Mouse (Mus musculus) frontal cortex, adult (tissue): ENCODE measurements around the gene Nr1i2.
"Not testable (repeated sequence)": the region's sequence is repeated elsewhere in the genome, so short reads cannot be mapped to it uniquely, and the experiment has no call there.

Experiments
- ATAC-seq: cut with Nextera tagmentation; 2 replicates; pipeline ENCODE4 v1.9.2; 2017; ENCODE audit warnings: mild to moderate bottlenecking, moderate library complexity, mixed read lengths; ENCODE audit not compliant: low TSS enrichment

Nr1i2 gene

GRCm38 (mm10) chr16:38287357-38287756, 7.3 kb downstream of the Nr1i2 start:
- no peak for ATAC-seq

GRCm38 (mm10) chr16:38286541-38286940, 8.1 kb downstream of the Nr1i2 start:
- ATAC-seq, result no peak

GRCm38 (mm10) chr16:38285801-38286200, 8.8 kb downstream of the Nr1i2 start:
- no peak for ATAC-seq

GRCm38 (mm10) chr16:38283300-38283699, 11.3 kb downstream of the Nr1i2 start:
- no peak for ATAC-seq

- ATAC-seq, result no peak
Observed at GRCm38 (mm10) chr16:38282559-38283160, 12.0 kb downstream of the Nr1i2 start.

- ATAC-seq, result no peak
Observed at GRCm38 (mm10) chr16:38280951-38281350, 13.7 kb downstream of the Nr1i2 start.

- no peak for ATAC-seq
Observed at GRCm38 (mm10) chr16:38279794-38280193, 14.8 kb downstream of the Nr1i2 start.

GRCm38 (mm10) chr16:38274737-38275136, 19.9 kb downstream of the Nr1i2 start:
- no peak for ATAC-seq

- ATAC-seq, result no peak
Observed at GRCm38 (mm10) chr16:38272483-38272882, 22.1 kb downstream of the Nr1i2 start.

GRCm38 (mm10) chr16:38271601-38272000, 23.0 kb downstream of the Nr1i2 start:
- ATAC-seq, result no peak

- no peak for ATAC-seq
Observed at GRCm38 (mm10) chr16:38255927-38256326, 38.7 kb downstream of the Nr1i2 start.

GRCm38 (mm10) chr16:38255107-38255506, 39.5 kb downstream of the Nr1i2 start:
- ATAC-seq, result no peak

GRCm38 (mm10) chr16:38254001-38254400, 40.6 kb downstream of the Nr1i2 start:
- ATAC-seq, result no peak

- ATAC-seq, result no peak
Observed at GRCm38 (mm10) chr16:38250467-38250866, 44.2 kb downstream of the Nr1i2 start.

- 0 out of 2 replicates have a peak, but pooled peaks have one; percentile 6 for ATAC-seq
Observed at GRCm38 (mm10) chr16:38248331-38248961, 46.2 kb downstream of the Nr1i2 start.

- ATAC-seq, result no peak
Observed at GRCm38 (mm10) chr16:38245849-38246585, 48.6 kb downstream of the Nr1i2 start.

GRCm38 (mm10) chr16:38245379-38245778, 49.2 kb downstream of the Nr1i2 start:
- no peak for ATAC-seq

- ATAC-seq, result no peak
Observed at GRCm38 (mm10) chr16:38244111-38244510, 50.5 kb downstream of the Nr1i2 start.

- ATAC-seq, result 0 out of 2 replicates have a peak, but pooled peaks have one; percentile 16
Observed at GRCm38 (mm10) chr16:38240167-38240566, 54.5 kb downstream of the Nr1i2 start.

GRCm38 (mm10) chr16:38239729-38240128, 54.9 kb downstream of the Nr1i2 start:
- ATAC-seq, result peak; percentile 79

GRCm38 (mm10) chr16:38236936-38237585, 57.6 kb downstream of the Nr1i2 start:
- no peak for ATAC-seq

GRCm38 (mm10) chr16:38222491-38222890, 72.1 kb downstream of the Nr1i2 start:
- not testable (repeated sequence) for ATAC-seq
